Mouse (Mus musculus): ENCODE data around the gene Klhl6. TPM values are rescaled to one million over a fixed set of nuclear protein-coding genes. Genes with fewer than 3 reads are reported as not detected.

The Klhl6 gene
- polyA plus RNA-seq (2014; fragmentation: Illumina TruSeq; extraction: RNeasy Lipid Tissue Mini Kit (QIAGEN cat#74804); ENCODE audit: low read depth, low replicate concordance), result 0.45 TPM

DNA sequence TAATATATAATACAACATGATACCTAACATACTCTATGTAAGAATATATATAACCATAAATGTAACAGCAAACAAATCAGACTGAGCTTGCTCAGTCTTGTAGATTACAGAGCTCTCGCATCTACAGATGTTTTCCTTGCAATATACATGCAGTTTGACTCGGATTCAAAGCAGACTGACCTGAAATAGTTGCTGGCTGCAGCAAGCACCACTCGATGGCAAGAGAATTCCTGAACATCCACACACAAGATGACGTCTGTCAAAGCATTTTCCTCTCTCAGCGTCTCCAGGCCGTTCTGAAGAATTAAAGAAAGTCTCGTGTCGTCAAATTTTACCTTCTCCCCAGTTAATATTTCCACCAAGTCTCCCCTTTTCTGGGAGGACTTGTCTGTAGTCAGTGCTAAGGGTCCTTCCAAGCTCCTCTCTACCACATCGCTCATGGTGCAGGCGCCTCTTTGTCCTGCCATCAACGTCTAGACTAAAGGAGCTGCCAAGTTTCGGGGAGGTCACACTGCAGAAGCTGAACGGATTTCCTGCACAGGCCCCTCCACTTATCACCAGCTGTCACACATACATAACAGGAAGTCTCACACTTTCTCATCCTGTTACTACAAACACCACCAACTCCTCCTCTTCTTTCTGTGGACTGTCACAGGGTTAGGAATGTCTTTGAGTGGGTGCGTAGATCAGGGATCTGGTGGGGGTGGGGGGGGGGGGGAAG lies at the start of gene Klhl6:
TSS of gene Klhl6 (minus strand) at position 501 of the 721 bp plus-strand sequence.

Other genes with a start within 250 kb of the Klhl6 start
- gene B3gnt5, start 222.8 kb downstream of the Klhl6 start, polyA plus RNA-seq (2014; fragmentation: Illumina TruSeq; extraction: RNeasy Lipid Tissue Mini Kit (QIAGEN cat#74804); ENCODE audit: low read depth, low replicate concordance), result 0.25 TPM
- 94.7 TPM for gene Klhl24, start 114.5 kb upstream of the Klhl6 start, polyA plus RNA-seq (2014; fragmentation: Illumina TruSeq; extraction: RNeasy Lipid Tissue Mini Kit (QIAGEN cat#74804); ENCODE audit: low read depth, low replicate concordance)
- 12.5 TPM for gene Yeats2, start 158.0 kb upstream of the Klhl6 start, polyA plus RNA-seq (2014; fragmentation: Illumina TruSeq; extraction: RNeasy Lipid Tissue Mini Kit (QIAGEN cat#74804); ENCODE audit: low read depth, low replicate concordance)